Mouse (Mus musculus): ENCODE results near the gene Pnp2.

The Pnp2 gene

GRCm38 (mm10) chr14:51008781-51009180 lies 53.0 kb downstream of the Pnp2 start:
- DNase-seq (ENCODE audit: low read depth, low spot score): no peak

- DNase-seq (ENCODE audit: low read depth, low spot score): no peak
These were observed 53.8 kb downstream of the Pnp2 start for GRCm38 (mm10) chr14:51009572-51009971.
